In genomic region chr7:75575800-75576585, GRCm38 (mm10) we compare ENCODE assay signal across 12 mouse cellular contexts.
DNase-seq lines count a peak whose midpoint lies in the region; ATAC-seq and TF ChIP-seq lines count a peak whose summit lies in the region.
"Had no signal": no experiment of that assay in that cellular context is flagged by ENCODE, and none has a peak within 500 bp of the region (broad histone marks: within the 10 kb centered on the region; RNA-seq: fewer than 3 reads in every experiment).

No protein-coding gene starts in this region.

- peak overlapping the region; percentile 29; the same call in 1 of the 2 replicates for H3K4me2 ChIP-seq in heart, embryonic 14.5 days (ENCODE audit: low read length)
- H3K4me2 ChIP-seq in neural tube, embryonic 13.5 days: no peak overlapping the region
- no peak overlapping the region for H3K4me2 ChIP-seq in limb, embryonic 15.5 days
- H3K4me2 ChIP-seq in stomach, postnatal 0 days (replicated peaks; ENCODE audit: low read depth): no peak overlapping the region
- H3K4me2 ChIP-seq: forebrain, embryonic 12.5 days had no signal

- no peak overlapping the region for H3K4me3 ChIP-seq in heart, embryonic 14.5 days (ENCODE audit: control insufficient read depth in 1 of 2, insufficient read depth in 1 of 2, low read depth in 1 of 2, low read length in 2 of 2)
- H3K4me3 ChIP-seq in neural tube, embryonic 13.5 days: no peak overlapping the region
- no peak overlapping the region for H3K4me3 ChIP-seq in limb, embryonic 15.5 days
- H3K4me3 ChIP-seq in stomach, postnatal 0 days (ENCODE audit: low read depth, low read length): no peak overlapping the region
- H3K4me3 ChIP-seq: forebrain, embryonic 12.5 days had no signal

- ATAC-seq in heart, embryonic 14.5 days (ENCODE audit: insufficient number of reproducible peaks, insufficient read depth, low FRiP score, low read depth): no peak
- no peak for ATAC-seq in neural tube, embryonic 13.5 days (ENCODE audit: low read depth)
- ATAC-seq in limb, embryonic 15.5 days (ENCODE audit: insufficient number of reproducible peaks, low FRiP score, low TSS enrichment, low read depth): no peak
- ATAC-seq in stomach, postnatal 0 days (ENCODE audit: low FRiP score, low TSS enrichment): no peak

- no peaks in the 10 kb centered on the region for H3K27me3 ChIP-seq in heart, embryonic 14.5 days (ENCODE audit: control insufficient read depth, insufficient read depth, low read length)
- H3K27me3 ChIP-seq in neural tube, embryonic 13.5 days: no peaks in the 10 kb centered on the region
- H3K27me3 ChIP-seq in limb, embryonic 15.5 days: no peaks in the 10 kb centered on the region
- no peaks in the 10 kb centered on the region for H3K27me3 ChIP-seq in stomach, postnatal 0 days (ENCODE audit: control insufficient read depth, insufficient read depth, low read length)
- H3K27me3 ChIP-seq: forebrain, embryonic 12.5 days had no signal

- intact Hi-C loops in heart, postnatal 36 days (cut with DNase I): loop anchor here (1.0 kb wide), 1 partner anchor 35 kb away; no protein-coding TSS in a partner anchor
- intact Hi-C loops in left cerebral cortex, postnatal 36 days (cut with DNase I): no loop called here

- DNase-seq in heart, postnatal 36 days: no peak
- DNase-seq in neural tube, embryonic 10.5 days (ENCODE audit: extremely low spot score, low spot score): no peak
- no peak for DNase-seq in stomach, postnatal 0 days (ENCODE audit: low spot score)
- DNase-seq in embryo, embryonic 11 days: no peak
- no peak for DNase-seq in left cerebral cortex, postnatal 36 days (ENCODE audit: low spot score in 2 of 2)
- DNase-seq: cerebellum, postnatal 36 days; gastrocnemius, postnatal 36 days; thymus, postnatal 4 days had no signal

- TF ChIP-seq CTCF in stomach, postnatal 0 days (IDR thresholded peaks at IDR 0.05; ENCODE audit: low read depth): no peak

- peaks cover 10 to 36% of the 10 kb centered on the region in 2 experiments for H3K4me1 ChIP-seq in heart, embryonic 14.5 days (ENCODE audit: control insufficient read depth in 2 of 2, insufficient read depth in 2 of 2, low read length in 2 of 2)
- H3K4me1 ChIP-seq in neural tube, embryonic 13.5 days (replicated peaks): peaks cover 10% of the 10 kb centered on the region; the same call in 1 of the 2 replicates
- peaks cover 8% of the 10 kb centered on the region for H3K4me1 ChIP-seq in limb, embryonic 15.5 days
- H3K4me1 ChIP-seq in stomach, postnatal 0 days (replicated peaks; ENCODE audit: control insufficient read depth, insufficient read depth): 0 out of 2 replicates have a peak, but pooled peaks cover 4% of the 10 kb centered on the region
- H3K4me1 ChIP-seq: forebrain, embryonic 12.5 days had no signal

- TF ChIP-seq EP300 in stomach, postnatal 0 days (optimal IDR thresholded peaks at IDR 0.05): peak; percentile 4

- H3K9ac ChIP-seq in heart, embryonic 14.5 days (ENCODE audit: low read length): 0 out of 2 replicates have a peak overlapping the region, but pooled peaks have one; percentile 25
- no peak overlapping the region for H3K9ac ChIP-seq in neural tube, embryonic 13.5 days
- H3K9ac ChIP-seq in limb, embryonic 15.5 days: no peak overlapping the region
- H3K9ac ChIP-seq in stomach, postnatal 0 days (ENCODE audit: low read length): no peak overlapping the region
- H3K9ac ChIP-seq: forebrain, embryonic 12.5 days had no signal

- H3K36me3 ChIP-seq in heart, embryonic 14.5 days (ENCODE audit: control insufficient read depth, insufficient read depth, low read length): peaks cover 17% of the 10 kb centered on the region
- H3K36me3 ChIP-seq in neural tube, embryonic 13.5 days: peaks cover 8% of the 10 kb centered on the region; the same call in 1 of the 2 replicates
- peaks cover 12% of the 10 kb centered on the region for H3K36me3 ChIP-seq in limb, embryonic 15.5 days
- 0 out of 2 replicates have a peak, but pooled peaks cover 4% of the 10 kb centered on the region for H3K36me3 ChIP-seq in stomach, postnatal 0 days (ENCODE audit: control insufficient read depth, insufficient read depth, low read length)

- WGBS in heart, embryonic 14.5 days: 79% methylated on average over 1 of the region's 1 CpGs
- WGBS in neural tube, embryonic 13.5 days: 89% methylated on average over 1 of the region's 1 CpGs
- 80% methylated on average over 1 of the region's 1 CpGs for WGBS in limb, embryonic 15.5 days
- WGBS in stomach, postnatal 0 days: 68% methylated on average over 1 of the region's 1 CpGs

- H3K9me3 ChIP-seq in heart, embryonic 14.5 days (ENCODE audit: control insufficient read depth, low read length): no peaks in the 10 kb centered on the region
- no peaks in the 10 kb centered on the region for H3K9me3 ChIP-seq in neural tube, embryonic 13.5 days
- no peaks in the 10 kb centered on the region for H3K9me3 ChIP-seq in limb, embryonic 15.5 days
- H3K9me3 ChIP-seq in stomach, postnatal 0 days (ENCODE audit: control insufficient read depth, low read length): no peaks in the 10 kb centered on the region
- H3K9me3 ChIP-seq: forebrain, embryonic 12.5 days had no signal

- H3K27ac ChIP-seq in heart, embryonic 14.5 days (replicated peaks in 1 of 2; ENCODE audit: control insufficient read depth in 1 of 2, insufficient read depth in 1 of 2, low read depth in 2 of 2, low read length in 2 of 2): peak overlapping the region in 1 of 2 experiments; percentile 76; a peak in 2 of 4 replicates
- 0 out of 2 replicates have a peak overlapping the region, but pooled peaks have one; percentile 1 for H3K27ac ChIP-seq in neural tube, embryonic 13.5 days (replicated peaks)
- H3K27ac ChIP-seq in limb, embryonic 15.5 days: peak overlapping the region; percentile 73
- peak overlapping the region; percentile 56; the same call in 1 of the 2 replicates for H3K27ac ChIP-seq in stomach, postnatal 0 days (replicated peaks)
- H3K27ac ChIP-seq: forebrain, embryonic 12.5 days had no signal
